Mouse (Mus musculus) v-Abl transformed pro-B cells (cell line): ENCODE results near the gene Ppp1r27.
"Not testable (repeated sequence)": the region's sequence is repeated elsewhere in the genome, so short reads cannot be mapped to it uniquely, and the experiment has no call there.

Source experiments
- in situ Hi-C, 2 experiments: fragments of 400-800 bp; cut with MboI; formaldehyde crosslinking; loops; one replicate each; pipeline ENCODE4 v1.15.1; 2025; ENCODE audit not compliant: unreplicated experiment in 2 of 2

Gene Ppp1r27

GRCm38 (mm10) chr11:120577211-120578023 is 26.5 kb upstream of the Ppp1r27 start:
- in situ Hi-C loops = loop anchor here in 1 of 2 experiments (5.0 kb wide), 3 partner anchors 40 to 90 kb away; partner anchors contain the start of gene Pcyt2

DNA sequence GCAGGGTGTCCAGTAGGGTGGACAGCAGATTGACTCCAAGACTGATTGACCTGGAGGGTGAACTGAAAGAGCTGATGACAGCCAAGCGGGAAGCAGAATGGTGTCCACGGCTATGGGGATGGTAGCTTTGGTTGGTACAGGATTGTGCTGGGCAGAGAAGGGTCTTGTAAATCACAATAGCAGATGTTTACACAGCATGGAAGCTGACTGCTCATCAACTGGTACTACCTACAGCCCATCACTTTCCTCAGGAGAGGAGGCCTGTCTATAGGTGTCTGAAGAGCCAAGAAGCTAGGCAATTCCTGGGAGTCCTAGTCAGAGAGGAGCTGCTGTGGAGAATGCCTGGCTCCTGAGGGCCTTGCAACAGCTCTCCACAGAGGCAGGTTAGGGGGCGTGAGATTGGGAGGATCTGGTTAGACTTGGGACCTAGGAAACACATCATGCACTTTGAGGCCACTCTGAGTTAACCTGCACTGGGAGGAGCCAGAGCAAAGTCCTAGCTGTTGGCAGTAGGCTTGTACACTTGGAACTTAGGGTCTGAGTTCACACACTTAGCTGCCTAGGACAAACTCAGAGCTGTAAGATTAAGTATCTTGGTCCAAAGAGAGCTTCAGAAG is 25.5 kb upstream of the Ppp1r27 start:
- in situ Hi-C loops = loop anchor here in 1 of 2 experiments (5.0 kb wide), 3 partner anchors 41 to 89 kb away; partner anchors contain the start of gene Pcyt2

DNA sequence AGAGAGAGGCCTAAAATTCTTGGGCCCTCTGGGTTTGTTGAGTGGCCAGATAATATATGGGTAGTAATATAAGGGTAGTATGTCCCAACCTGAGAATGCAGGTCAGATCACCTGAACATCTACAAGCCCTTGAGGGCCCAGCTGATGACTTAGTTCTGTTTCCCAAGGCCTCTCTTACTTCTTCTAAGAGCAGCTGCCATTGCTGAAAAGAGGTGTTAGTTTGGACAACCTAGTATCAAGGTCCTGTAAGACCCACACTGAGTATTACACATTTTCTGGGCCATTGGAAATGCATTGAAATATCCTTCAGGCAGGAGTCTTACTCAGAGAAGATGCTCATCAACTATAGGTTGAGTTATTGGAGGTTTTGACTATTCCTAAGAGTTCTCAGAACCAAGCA is 25.0 kb upstream of the Ppp1r27 start:
- in situ Hi-C loops = loop anchor here in 1 of 2 experiments (5.0 kb wide), 3 partner anchors 41 to 89 kb away; partner anchors contain the start of gene Pcyt2

GRCm38 (mm10) chr11:120575046-120575445 is 24.1 kb upstream of the Ppp1r27 start:
- in situ Hi-C loops = loop anchor here in 1 of 2 experiments (5.0 kb wide), 3 partner anchors 42 to 88 kb away; partner anchors contain the start of gene Pcyt2

DNA sequence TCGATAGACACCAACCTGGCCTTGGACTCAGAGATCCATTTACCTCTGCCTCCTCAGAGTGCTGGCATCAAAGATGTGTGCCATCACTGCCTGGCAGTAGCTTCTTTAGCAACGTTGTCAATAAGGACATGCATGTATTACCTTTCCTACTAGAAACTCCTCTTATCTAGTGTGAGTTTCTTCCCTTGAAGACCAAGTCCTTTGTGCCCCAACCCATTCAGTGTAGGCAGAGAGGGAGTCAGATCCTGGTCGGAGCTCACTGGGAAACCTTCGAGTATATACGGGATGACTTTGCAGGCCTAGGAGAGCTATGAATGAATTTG is 23.3 kb upstream of the Ppp1r27 start:
- in situ Hi-C loops = no loop called here

DNA sequence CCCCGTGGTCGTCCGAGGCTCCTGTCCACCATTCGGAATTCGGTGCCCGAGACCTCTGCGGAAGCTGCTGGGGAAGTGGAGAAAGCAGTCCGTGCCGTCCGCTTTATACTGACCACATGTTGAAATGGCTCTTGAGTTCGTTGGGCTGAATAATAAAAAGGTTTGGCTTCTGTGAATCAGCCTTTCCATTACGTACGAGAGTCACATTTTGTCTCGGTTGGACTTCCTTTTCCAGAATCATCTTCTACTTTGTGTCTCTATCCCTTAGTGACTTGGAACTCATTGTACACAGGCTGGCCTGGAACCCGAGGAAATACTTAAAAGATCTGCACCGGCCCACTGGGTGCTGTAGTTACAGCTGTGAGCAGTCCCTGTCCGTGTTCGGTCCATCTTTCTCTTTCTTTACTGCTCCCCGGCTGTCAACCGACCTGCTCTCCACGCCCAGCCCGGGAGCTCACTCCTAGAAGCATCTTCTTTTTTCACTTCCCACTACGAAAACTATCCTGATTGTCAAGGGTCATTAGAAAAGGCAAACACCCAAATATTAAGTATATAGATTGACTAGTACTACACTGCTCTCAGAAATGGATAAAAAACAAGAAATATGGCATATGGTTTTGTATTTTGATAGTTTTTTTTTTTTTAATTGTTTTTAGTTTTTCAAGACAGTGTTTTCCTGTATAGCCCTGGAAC is 22.8 kb upstream of the Ppp1r27 start:
- in situ Hi-C loops = no loop called here

- in situ Hi-C loops = no loop called here
Observed at GRCm38 (mm10) chr11:120572752-120573584, 22.0 kb upstream of the Ppp1r27 start, which contains the start of gene P4hb. Gene P4hb, minus strand, starts transcription at chr11:120573253.

GRCm38 (mm10) chr11:120572417-120572751 is 21.5 kb upstream of the Ppp1r27 start:
- in situ Hi-C loops = no loop called here

- in situ Hi-C loops = no loop called here
Observed at GRCm38 (mm10) chr11:120571754-120572416, 21.0 kb upstream of the Ppp1r27 start.

- in situ Hi-C loops = no loop called here
Observed at GRCm38 (mm10) chr11:120571122-120571521, 20.2 kb upstream of the Ppp1r27 start.

DNA sequence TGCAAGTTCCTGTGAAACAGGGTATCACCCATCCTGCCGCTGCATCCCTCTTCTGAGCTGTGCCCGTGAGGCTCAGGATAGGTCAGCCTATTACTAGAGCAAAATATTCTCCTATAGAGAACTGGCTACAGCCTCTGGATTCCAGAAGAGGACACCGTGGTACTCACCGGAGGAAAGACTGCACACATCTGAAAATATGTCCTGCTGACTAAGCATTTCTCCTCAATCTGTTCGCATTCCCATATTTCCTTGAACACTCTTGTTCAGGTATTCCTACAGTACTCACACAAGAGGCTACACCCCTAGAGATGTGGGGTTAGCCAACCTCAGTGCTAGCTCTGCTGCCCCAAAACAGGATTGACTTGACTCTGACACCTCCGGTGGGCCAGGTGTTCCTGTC is 17.4 kb upstream of the Ppp1r27 start:
- in situ Hi-C loops = loop anchor here in 1 of 2 experiments (10.0 kb wide), 1 partner anchor 54 kb away; no protein-coding TSS in a partner anchor

- in situ Hi-C loops = loop anchor here in 1 of 2 experiments (10.0 kb wide), 1 partner anchor 50 kb away; no protein-coding TSS in a partner anchor
Observed at GRCm38 (mm10) chr11:120565114-120565513, 14.2 kb upstream of the Ppp1r27 start.

GRCm38 (mm10) chr11:120562949-120563348 is 12.0 kb upstream of the Ppp1r27 start:
- in situ Hi-C loops = loop anchor here in 1 of 2 experiments (10.0 kb wide), 1 partner anchor 48 kb away; no protein-coding TSS in a partner anchor

DNA sequence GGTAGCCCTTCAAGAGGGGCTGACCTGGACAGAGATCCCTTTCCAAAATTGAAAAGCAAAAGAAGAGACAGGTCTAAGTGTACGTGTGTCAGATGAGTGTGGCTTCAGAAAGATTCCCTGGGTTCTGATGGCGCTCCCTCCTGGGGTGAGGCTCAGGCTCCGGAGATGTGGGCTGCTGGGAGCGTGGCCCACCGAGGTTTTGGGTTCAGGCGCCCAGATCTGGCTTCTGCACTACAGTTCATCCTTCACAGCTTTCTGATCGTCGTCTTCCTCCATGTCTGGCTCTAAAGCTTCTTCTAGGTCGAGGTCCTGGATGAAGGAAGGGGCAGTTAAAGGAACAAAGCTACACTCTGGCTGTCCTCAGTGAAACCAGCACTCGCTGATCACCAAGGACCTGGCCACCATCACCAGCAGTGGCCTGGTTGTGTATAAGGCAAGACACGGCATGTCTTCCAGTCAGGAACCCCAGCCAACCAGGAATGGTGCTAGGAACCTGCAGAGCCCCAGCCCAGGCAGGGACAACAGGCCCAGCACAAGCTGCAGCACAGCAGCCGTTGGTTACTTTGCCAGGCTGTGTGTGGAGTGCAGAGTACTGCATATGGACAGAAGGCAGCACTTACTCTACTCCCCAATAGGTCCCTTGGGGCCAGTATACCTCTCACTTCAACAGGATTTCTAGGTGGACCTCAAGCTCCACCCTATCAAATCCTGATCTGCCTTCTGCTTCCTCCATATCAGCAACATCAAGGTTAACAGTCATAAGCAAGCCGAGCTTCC is 10.2 kb upstream of the Ppp1r27 start:
- in situ Hi-C loops = loop anchor here in 1 of 2 experiments (10.0 kb wide), 1 partner anchor 46 kb away; no protein-coding TSS in a partner anchor

DNA sequence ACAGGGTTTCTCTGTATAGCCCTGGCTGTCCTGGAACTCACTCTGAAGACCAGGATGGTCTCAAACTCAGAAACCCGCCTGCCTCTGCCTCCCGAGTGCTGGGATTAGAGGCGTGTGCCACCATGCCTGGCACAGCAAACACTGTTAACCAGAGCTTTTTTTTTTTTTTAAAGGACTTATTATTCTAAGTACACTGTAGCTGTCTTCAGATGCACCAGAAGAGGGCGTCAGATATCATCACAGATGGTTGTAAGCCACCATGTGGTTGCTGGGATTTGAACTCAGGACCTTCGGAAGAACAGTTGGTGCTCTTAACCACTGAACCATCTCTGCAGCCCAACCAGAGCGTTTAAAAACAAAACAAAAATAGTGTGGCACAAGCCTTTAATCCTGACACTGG is 7.9 kb upstream of the Ppp1r27 start:
- in situ Hi-C loops = not testable (repeated sequence)

- in situ Hi-C loops = no loop called here
Observed at GRCm38 (mm10) chr11:120555260-120555659, 4.3 kb upstream of the Ppp1r27 start.

DNA sequence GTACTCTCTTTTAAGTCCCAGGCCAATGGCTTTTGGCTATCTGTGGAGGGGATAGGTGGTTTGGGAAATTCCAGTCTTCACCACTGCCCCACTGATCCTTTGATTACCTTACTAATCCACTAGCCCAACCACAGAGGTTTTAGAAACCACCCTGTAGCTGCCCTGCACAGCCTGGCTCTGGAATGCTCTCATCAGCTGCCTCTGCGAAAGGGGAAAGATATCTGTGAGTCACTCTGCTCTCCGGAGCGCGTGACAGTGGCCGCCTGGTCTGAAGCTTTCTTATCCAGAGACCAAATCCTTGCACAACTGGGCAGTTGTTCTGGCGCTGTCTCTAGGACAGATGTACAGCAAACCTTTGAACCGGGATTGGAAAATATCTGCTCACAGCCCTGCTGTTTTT is 3.9 kb upstream of the Ppp1r27 start:
- in situ Hi-C loops = no loop called here

- in situ Hi-C loops = no loop called here
Observed at GRCm38 (mm10) chr11:120552736-120553135, 1.8 kb upstream of the Ppp1r27 start.
